Mouse (Mus musculus): ENCODE data around the gene Hs2st1. TPM values are rescaled to one million over a fixed set of nuclear protein-coding genes. Genes with fewer than 3 reads are reported as not detected.

The Hs2st1 gene
- polyA plus RNA-seq, 1 experiment from 2014 or later = 21.3 TPM

- ATAC-seq (ENCODE audit: insufficient number of reproducible peaks, insufficient read depth, low FRiP score, low TSS enrichment, low read depth) = no peak
- peaks cover 42% of the 10 kb centered on the region for H3K4me1 ChIP-seq
- H3K9ac ChIP-seq = no peak overlapping the region
- peaks cover 63% of the 10 kb centered on the region for H3K36me3 ChIP-seq
- H3K4me2 ChIP-seq = no peak overlapping the region
- no peaks in the 10 kb centered on the region for H3K27me3 ChIP-seq
- WGBS = 79% methylated on average over 5 of the region's 5 CpGs
- no peaks in the 10 kb centered on the region for H3K9me3 ChIP-seq
- H3K4me3 ChIP-seq = no peak overlapping the region
- H3K27ac ChIP-seq = no peak overlapping the region
Measured at GRCm38 (mm10) chr3:144583789-144584188, 13.8 kb upstream of the Hs2st1 start.

GRCm38 (mm10) chr3:144582306-144582705 lies 12.3 kb upstream of the Hs2st1 start:
- Histone ChIP-seq H3K36me3 (peaks cover 67% of the 10 kb centered on the region), H3K27me3 (no peaks in the 10 kb centered on the region), H3K4me2 (no peak overlapping the region), H3K27ac (no peak overlapping the region), H3K9ac (no peak overlapping the region), H3K9me3 (no peaks in the 10 kb centered on the region), H3K4me1 (peaks cover 44% of the 10 kb centered on the region), H3K4me3 (no peak overlapping the region)
- ATAC-seq (ENCODE audit: insufficient number of reproducible peaks, insufficient read depth, low FRiP score, low TSS enrichment, low read depth) = no peak
- 94% methylated on average over 4 of the region's 4 CpGs for WGBS

- Histone ChIP-seq H3K27me3 (no peaks in the 10 kb centered on the region), H3K36me3 (peaks cover 62% of the 10 kb centered on the region), H3K27ac (no peak overlapping the region), H3K4me2 (no peak overlapping the region), H3K4me3 (no peak overlapping the region), H3K9ac (no peak overlapping the region), H3K9me3 (no peaks in the 10 kb centered on the region), H3K4me1 (peaks cover 41% of the 10 kb centered on the region)
- WGBS = 82% methylated on average over 3 of the region's 3 CpGs
- no peak for ATAC-seq (ENCODE audit: insufficient number of reproducible peaks, insufficient read depth, low FRiP score, low TSS enrichment, low read depth)
Measured at GRCm38 (mm10) chr3:144581842-144582241, 11.9 kb upstream of the Hs2st1 start.

- Histone ChIP-seq H3K9ac (no peak overlapping the region), H3K36me3 (peaks cover 54% of the 10 kb centered on the region), H3K4me3 (no peak overlapping the region), H3K27ac (no peak overlapping the region), H3K4me1 (peaks cover 36% of the 10 kb centered on the region), H3K4me2 (no peak overlapping the region), H3K9me3 (no peaks in the 10 kb centered on the region), H3K27me3 (no peaks in the 10 kb centered on the region)
- no peak for ATAC-seq (ENCODE audit: insufficient number of reproducible peaks, insufficient read depth, low FRiP score, low TSS enrichment, low read depth)
- WGBS = 85% methylated on average over 7 of the region's 7 CpGs
Measured at GRCm38 (mm10) chr3:144580281-144580680, 10.3 kb upstream of the Hs2st1 start.

GRCm38 (mm10) chr3:144579796-144580195 lies 9.8 kb upstream of the Hs2st1 start:
- WGBS = 89% methylated on average over 5 of the region's 5 CpGs
- no peak for ATAC-seq (ENCODE audit: insufficient number of reproducible peaks, insufficient read depth, low FRiP score, low TSS enrichment, low read depth)
- Histone ChIP-seq H3K9ac (no peak overlapping the region), H3K9me3 (no peaks in the 10 kb centered on the region), H3K27me3 (no peaks in the 10 kb centered on the region), H3K36me3 (peaks cover 53% of the 10 kb centered on the region), H3K4me1 (peaks cover 33% of the 10 kb centered on the region), H3K4me2 (no peak overlapping the region), H3K4me3 (no peak overlapping the region), H3K27ac (no peak overlapping the region)

GRCm38 (mm10) chr3:144578921-144579320 lies 8.9 kb upstream of the Hs2st1 start:
- ATAC-seq (ENCODE audit: insufficient number of reproducible peaks, insufficient read depth, low FRiP score, low TSS enrichment, low read depth) = no peak
- H3K9me3 ChIP-seq = no peaks in the 10 kb centered on the region

GRCm38 (mm10) chr3:144577366-144578340 lies 7.7 kb upstream of the Hs2st1 start:
- ATAC-seq (ENCODE audit: insufficient number of reproducible peaks, insufficient read depth, low FRiP score, low TSS enrichment, low read depth) = no peak
- no peak overlapping the region for H3K4me3 ChIP-seq
- H3K4me2 ChIP-seq = no peak overlapping the region
- no peak overlapping the region for H3K9ac ChIP-seq
- H3K27me3 ChIP-seq = no peaks in the 10 kb centered on the region
- H3K4me1 ChIP-seq = peaks cover 27% of the 10 kb centered on the region
- peaks cover 60% of the 10 kb centered on the region for H3K36me3 ChIP-seq
- no peak overlapping the region for H3K27ac ChIP-seq
- 76% methylated on average over 10 of the region's 10 CpGs for WGBS
- H3K9me3 ChIP-seq = no peaks in the 10 kb centered on the region

More at GRCm38 (mm10) chr3:144578921-144579320, 8.9 kb upstream of the Hs2st1 start:
- H3K9ac ChIP-seq = no peak overlapping the region
- peaks cover 57% of the 10 kb centered on the region for H3K36me3 ChIP-seq
- no peak overlapping the region for H3K4me2 ChIP-seq
- peaks cover 25% of the 10 kb centered on the region for H3K4me1 ChIP-seq
- H3K27me3 ChIP-seq = no peaks in the 10 kb centered on the region
- WGBS = 92% methylated on average over 4 of the region's 4 CpGs
- no peak overlapping the region for H3K27ac ChIP-seq
- no peak overlapping the region for H3K4me3 ChIP-seq

- Histone ChIP-seq H3K27ac (no peak overlapping the region), H3K4me3 (no peak overlapping the region), H3K9me3 (no peaks in the 10 kb centered on the region), H3K4me2 (no peak overlapping the region), H3K9ac (no peak overlapping the region), H3K27me3 (no peaks in the 10 kb centered on the region), H3K36me3 (peaks cover 32% of the 10 kb centered on the region), H3K4me1 (peaks cover 26% of the 10 kb centered on the region)
- no peak for ATAC-seq (ENCODE audit: insufficient number of reproducible peaks, insufficient read depth, low FRiP score, low TSS enrichment, low read depth)
- 90% methylated on average over 7 of the region's 7 CpGs for WGBS
Measured at GRCm38 (mm10) chr3:144574256-144574655, 4.3 kb upstream of the Hs2st1 start.

GRCm38 (mm10) chr3:144570816-144571487 lies 971 bp upstream of the Hs2st1 start:
- H3K27me3 ChIP-seq = no peaks in the 10 kb centered on the region
- under 1% methylated on average over 25 of the region's 25 CpGs for WGBS
- H3K4me2 ChIP-seq = peak overlapping the region; percentile 93
- peak overlapping the region; percentile 92 for H3K27ac ChIP-seq
- no peaks in the 10 kb centered on the region for H3K9me3 ChIP-seq
- peaks cover 34% of the 10 kb centered on the region for H3K4me1 ChIP-seq
- H3K36me3 ChIP-seq = peaks cover 16% of the 10 kb centered on the region
- H3K4me3 ChIP-seq = peak overlapping the region; percentile 84
- ATAC-seq (ENCODE audit: insufficient number of reproducible peaks, insufficient read depth, low FRiP score, low TSS enrichment, low read depth) = no peak
- peak overlapping the region; percentile 93 for H3K9ac ChIP-seq

GRCm38 (mm10) chr3:144569401-144569971 lies 495 bp downstream of the Hs2st1 start:
- H3K9me3 ChIP-seq = no peaks in the 10 kb centered on the region
- peak overlapping the region; percentile 93 for H3K4me2 ChIP-seq
- under 1% methylated on average over 47 of the region's 47 CpGs for WGBS
- H3K36me3 ChIP-seq = peaks cover 11% of the 10 kb centered on the region; the same call in 1 of the 2 replicates
- H3K9ac ChIP-seq = peak overlapping the region; percentile 94
- no peaks in the 10 kb centered on the region for H3K27me3 ChIP-seq
- peak; percentile 5; the same call in 1 of the 2 replicates for ATAC-seq (ENCODE audit: insufficient number of reproducible peaks, insufficient read depth, low FRiP score, low TSS enrichment, low read depth)
- H3K4me1 ChIP-seq = peaks cover 34% of the 10 kb centered on the region
- H3K4me3 ChIP-seq = peak overlapping the region; percentile 84
- peak overlapping the region; percentile 86 for H3K27ac ChIP-seq

GRCm38 (mm10) chr3:144568861-144569361 lies 1.1 kb downstream of the Hs2st1 start:
- peaks cover 9% of the 10 kb centered on the region; the same call in 1 of the 2 replicates for H3K36me3 ChIP-seq
- no peaks in the 10 kb centered on the region for H3K27me3 ChIP-seq
- H3K4me2 ChIP-seq = peak overlapping the region; percentile 93
- peaks cover 34% of the 10 kb centered on the region for H3K4me1 ChIP-seq
- peak overlapping the region; percentile 84 for H3K4me3 ChIP-seq
- H3K9me3 ChIP-seq = no peaks in the 10 kb centered on the region
- no peak for ATAC-seq (ENCODE audit: insufficient number of reproducible peaks, insufficient read depth, low FRiP score, low TSS enrichment, low read depth)
- under 1% methylated on average over 21 of the region's 21 CpGs for WGBS
- H3K27ac ChIP-seq = no peak overlapping the region
- H3K9ac ChIP-seq = peak overlapping the region; percentile 94

All from embryonic facial prominence, embryonic 13.5 days (tissue).